Mouse (Mus musculus): ENCODE measurements around the gene Atp6v1b1. TPM values are rescaled to one million over a fixed set of nuclear protein-coding genes. Genes with fewer than 3 reads are reported as not detected.

Gene Atp6v1b1
- polyA plus RNA-seq, 1 experiment from 2014 or later, result 0.24 TPM

Other genes starting within 250 kb of the Atp6v1b1 start
- gene Dguok, start 236.0 kb upstream of the Atp6v1b1 start, polyA plus RNA-seq (2015; fragmentation: Nextera tagmentation; extraction: Ambion mirVana), result 73.1 and 77.2 TPM in 2 replicates
- 1.9 and 2.3 TPM in 2 replicates for gene Actg2, start 206.7 kb upstream of the Atp6v1b1 start, polyA plus RNA-seq (2015; fragmentation: Nextera tagmentation; extraction: Ambion mirVana)
- gene Stambp, start 170.3 kb upstream of the Atp6v1b1 start, polyA plus RNA-seq (2015; fragmentation: Nextera tagmentation; extraction: Ambion mirVana), result 58.0 and 59.2 TPM in 2 replicates
- gene Clec4f, start 86.8 kb upstream of the Atp6v1b1 start, polyA plus RNA-seq (2015; fragmentation: Nextera tagmentation; extraction: Ambion mirVana), result not detected in 2 replicates
- not detected in 2 replicates for gene Cd207, start 65.1 kb upstream of the Atp6v1b1 start, polyA plus RNA-seq (2015; fragmentation: Nextera tagmentation; extraction: Ambion mirVana)
- not detected in 2 replicates for gene Vax2, start 31.7 kb upstream of the Atp6v1b1 start, polyA plus RNA-seq (2015; fragmentation: Nextera tagmentation; extraction: Ambion mirVana)
- 0.18 TPM in 1 of 2 replicates, not detected in the other for gene Ankrd53, start 19.7 kb downstream of the Atp6v1b1 start, polyA plus RNA-seq (2015; fragmentation: Nextera tagmentation; extraction: Ambion mirVana)
- gene Tex261, start 32.8 kb downstream of the Atp6v1b1 start, polyA plus RNA-seq (2015; fragmentation: Nextera tagmentation; extraction: Ambion mirVana), result 63.1 and 79.0 TPM in 2 replicates
- gene Nagk, start 52.0 kb downstream of the Atp6v1b1 start, polyA plus RNA-seq (2015; fragmentation: Nextera tagmentation; extraction: Ambion mirVana), result 97.5 and 123 TPM in 2 replicates
- gene Paip2b, start 88.8 kb downstream of the Atp6v1b1 start, polyA plus RNA-seq (2015; fragmentation: Nextera tagmentation; extraction: Ambion mirVana), result 33.9 and 50.2 TPM in 2 replicates
- gene Zfp638, start 124.1 kb downstream of the Atp6v1b1 start, polyA plus RNA-seq (2015; fragmentation: Nextera tagmentation; extraction: Ambion mirVana), result 90.8 and 99.0 TPM in 2 replicates